Mouse (Mus musculus) heart, adult 2 months (tissue): ENCODE measurements around the gene Primpol.

ENCODE experiments used
- CTCF ChIP-seq: fragments of 200-600 bp; IDR thresholded peaks from 2 replicates; pipeline ENCODE4 v1.8.1; 2022; ENCODE audit warnings: antibody characterized with exemption, mild to moderate bottlenecking, moderate library complexity
- EP300 ChIP-seq: fragments of 200-500 bp; IDR thresholded peaks from 2 replicates; pipeline ENCODE4 v1.6.1; 2011; ENCODE audit warnings: low read depth, low read length, control low read depth; ENCODE audit not compliant: insufficient read depth
- POLR2A ChIP-seq: fragments of 200-500 bp; IDR thresholded peaks from 2 replicates; pipeline ENCODE4 v1.6.1; 2011; ENCODE audit warnings: mild to moderate bottlenecking, low read depth, low read length, control low read depth; ENCODE audit not compliant: insufficient read depth

- TF ChIP-seq CTCF, result no peak
- no peak for TF ChIP-seq POLR2A
- TF ChIP-seq EP300, result no peak
Measured at GRCm38 (mm10) chr8:46578794-46579193, 38.2 kb downstream of the Primpol start.
